Mouse (Mus musculus): ENCODE data around the gene Atrnl1. TPM values are rescaled to one million over a fixed set of nuclear protein-coding genes. Genes with fewer than 3 reads are reported as not detected.

Gene Atrnl1
- polyA plus RNA-seq, 1 experiment from 2014 or later = 0.55 TPM

DNA sequence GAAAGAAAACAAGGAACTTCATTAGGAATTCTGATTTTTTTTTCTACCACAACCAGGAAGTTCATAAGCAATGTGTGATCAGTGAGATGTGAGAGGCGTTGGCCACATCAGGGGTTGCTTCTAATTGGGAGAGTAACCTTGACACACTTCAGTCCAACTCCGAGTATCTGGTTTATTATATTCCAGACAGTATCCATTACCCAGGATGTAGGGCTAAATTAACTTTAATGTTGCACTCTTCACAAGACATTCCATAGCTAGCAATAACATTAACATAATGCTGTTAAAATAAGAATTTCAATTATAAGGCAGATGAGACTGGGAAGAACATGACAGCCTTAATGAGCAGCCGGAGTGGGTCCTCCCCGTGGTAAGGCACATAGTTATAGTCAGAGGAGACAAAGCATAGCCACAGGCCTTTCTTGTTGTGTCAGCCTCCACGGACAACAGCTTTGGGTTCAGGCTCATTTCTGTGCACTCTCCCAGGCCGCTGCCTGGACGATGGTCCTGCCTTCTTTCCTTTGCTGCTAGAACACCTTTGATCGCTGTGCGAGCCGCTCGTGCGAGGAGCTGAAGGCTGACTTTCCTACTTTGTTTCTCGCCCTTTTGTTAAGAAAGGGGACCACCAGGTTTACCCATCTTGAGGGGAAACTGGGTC is 338.6 kb downstream of the Atrnl1 start:
- H3K4me3 ChIP-seq (replicated peaks) = no peak overlapping the region
- H3K27me3 ChIP-seq = no peaks in the 10 kb centered on the region
- 0 out of 2 replicates have a peak, but pooled peaks cover 2% of the 10 kb centered on the region for H3K36me3 ChIP-seq (replicated peaks)
- H3K27ac ChIP-seq (replicated peaks) = no peak overlapping the region
- no peak for ATAC-seq (ENCODE audit: insufficient read depth)
- H3K4me2 ChIP-seq = no peak overlapping the region
- peaks cover 6% of the 10 kb centered on the region; the same call in 1 of the 2 replicates for H3K4me1 ChIP-seq (replicated peaks)
- no peak overlapping the region for H3K9ac ChIP-seq
- no peaks in the 10 kb centered on the region for H3K9me3 ChIP-seq (replicated peaks)
- WGBS (ENCODE audit: insufficient replicate concordance) = 78% methylated on average over 13 of the region's 13 CpGs

DNA sequence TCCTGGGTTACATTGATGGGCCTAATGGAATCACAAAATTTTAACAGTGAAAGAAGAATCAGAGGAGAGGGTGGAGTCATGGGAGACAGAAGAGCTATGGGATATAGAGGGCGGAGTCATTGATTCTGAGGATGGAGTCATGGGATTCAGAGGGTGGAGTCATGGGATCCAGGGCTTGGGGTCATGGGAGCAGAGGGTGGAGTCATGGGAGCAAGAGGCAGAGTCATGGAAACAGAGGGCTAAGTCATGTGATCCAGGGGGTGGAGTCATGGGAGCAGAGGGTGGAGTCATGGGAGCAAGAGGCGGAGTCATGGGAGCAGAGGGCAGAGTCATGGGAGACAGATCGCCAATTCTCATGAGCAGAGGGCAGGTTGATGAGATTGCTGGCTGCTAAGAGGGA is 343.3 kb downstream of the Atrnl1 start:
- Histone ChIP-seq H3K4me3 (replicated peaks) (no peak overlapping the region), H3K4me2 (no peak overlapping the region), H3K9ac (no peak overlapping the region), H3K27me3 (no peaks in the 10 kb centered on the region), H3K9me3 (replicated peaks) (no peaks in the 10 kb centered on the region), H3K4me1 (replicated peaks) (peaks cover 4% of the 10 kb centered on the region; the same call in 1 of the 2 replicates), H3K27ac (replicated peaks) (no peak overlapping the region), H3K36me3 (replicated peaks) (no peaks in the 10 kb centered on the region)
- WGBS (ENCODE audit: insufficient replicate concordance) = 83% methylated on average over 3 of the region's 3 CpGs
- ATAC-seq (ENCODE audit: insufficient read depth) = no peak

DNA sequence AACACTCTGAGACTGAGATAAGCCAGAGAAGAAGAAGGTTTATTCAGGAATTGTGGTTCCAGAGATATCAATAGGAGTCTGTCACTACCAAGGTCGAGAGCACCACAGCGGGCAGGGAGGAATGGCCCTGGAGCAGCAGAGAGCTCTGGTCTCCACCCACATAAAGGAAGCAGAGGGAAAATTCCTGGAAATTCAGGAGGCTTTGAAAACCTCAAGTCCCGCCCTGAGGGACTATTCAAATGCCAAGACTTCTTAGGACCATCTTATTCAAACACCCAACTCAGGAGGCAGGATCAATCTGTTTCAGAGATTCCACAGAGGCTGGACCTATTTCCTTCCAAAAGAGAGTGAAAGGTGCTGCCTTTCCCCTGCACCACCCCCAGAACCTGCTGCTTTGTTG is 345.6 kb downstream of the Atrnl1 start:
- Histone ChIP-seq H3K36me3 (replicated peaks) (no peaks in the 10 kb centered on the region), H3K9me3 (replicated peaks) (no peaks in the 10 kb centered on the region), H3K9ac (no peak overlapping the region), H3K4me2 (no peak overlapping the region), H3K27me3 (no peaks in the 10 kb centered on the region), H3K4me1 (replicated peaks) (peaks cover 4% of the 10 kb centered on the region; the same call in 1 of the 2 replicates), H3K27ac (replicated peaks) (no peak overlapping the region), H3K4me3 (replicated peaks) (no peak overlapping the region)
- no peak for ATAC-seq (ENCODE audit: insufficient read depth)
- 47% methylated on average over 3 of the region's 3 CpGs for WGBS (ENCODE audit: insufficient replicate concordance)

DNA sequence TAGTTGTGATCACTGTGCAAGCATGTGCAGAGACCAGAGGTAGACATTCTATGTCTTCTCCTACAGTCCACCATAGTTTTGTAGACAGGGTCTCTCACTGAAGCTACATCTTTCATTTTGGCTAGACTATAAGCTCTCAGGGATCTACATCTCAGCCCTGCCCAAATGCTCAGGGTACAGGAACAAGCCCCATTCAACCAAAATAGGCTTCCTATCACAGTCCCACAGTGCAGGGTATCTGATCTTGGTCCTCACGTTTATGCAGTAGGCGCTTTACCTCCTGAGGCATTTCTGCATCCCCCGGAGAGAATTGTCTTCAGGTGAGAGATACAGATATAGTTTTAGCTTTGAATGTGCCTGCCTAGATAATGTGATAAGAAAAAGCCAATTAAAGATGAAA is 346.5 kb downstream of the Atrnl1 start:
- H3K9me3 ChIP-seq (replicated peaks) = no peaks in the 10 kb centered on the region
- no peak overlapping the region for H3K4me2 ChIP-seq
- no peak overlapping the region for H3K4me3 ChIP-seq (replicated peaks)
- H3K27me3 ChIP-seq = no peaks in the 10 kb centered on the region
- no peak overlapping the region for H3K9ac ChIP-seq
- H3K27ac ChIP-seq (replicated peaks) = no peak overlapping the region
- peaks cover 4% of the 10 kb centered on the region; the same call in 1 of the 2 replicates for H3K4me1 ChIP-seq (replicated peaks)
- 50% methylated on average over 3 of the region's 3 CpGs for WGBS (ENCODE audit: insufficient replicate concordance)
- no peaks in the 10 kb centered on the region for H3K36me3 ChIP-seq (replicated peaks)
- ATAC-seq (ENCODE audit: insufficient read depth) = no peak

DNA sequence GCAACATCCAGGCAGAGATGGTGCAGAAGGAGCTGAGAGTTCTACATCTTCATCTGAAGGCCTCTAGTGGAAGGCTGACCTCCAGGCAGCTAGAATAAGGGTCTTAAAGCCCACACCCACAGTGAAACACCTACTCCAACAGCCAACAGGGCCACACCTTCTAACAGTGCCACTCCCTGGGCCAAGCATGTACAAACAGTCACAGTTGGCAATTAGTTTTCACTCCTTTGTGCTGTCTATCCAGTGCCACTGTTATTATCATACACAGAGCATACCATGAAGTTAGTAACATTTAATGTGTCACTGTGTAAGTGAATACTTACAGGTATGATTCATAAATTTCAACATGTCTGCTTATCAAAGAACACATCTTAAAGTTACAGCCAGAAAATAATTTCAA is 347.3 kb downstream of the Atrnl1 start:
- no peak for ATAC-seq (ENCODE audit: insufficient read depth)
- no peak overlapping the region for H3K4me3 ChIP-seq (replicated peaks)

DNA sequence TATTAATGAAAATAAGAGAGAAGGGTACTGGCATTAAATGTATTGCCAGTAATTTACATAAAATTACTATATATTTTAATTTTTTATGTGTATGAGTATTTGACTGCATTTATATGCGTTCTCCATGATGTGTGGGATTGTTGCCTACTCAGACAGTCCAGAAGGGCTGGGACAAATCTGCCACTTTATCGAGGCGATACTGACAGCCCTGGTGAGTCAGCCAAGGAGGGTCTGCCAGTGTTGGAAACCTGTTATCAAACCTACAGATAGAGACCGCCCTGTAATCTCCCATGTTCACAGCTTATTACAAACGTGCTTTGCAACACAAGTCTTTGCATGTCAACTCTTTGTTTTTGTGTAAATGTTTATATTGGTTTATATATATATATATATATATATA is 347.9 kb downstream of the Atrnl1 start:
- WGBS (ENCODE audit: insufficient replicate concordance) = 39% methylated on average over 5 of the region's 5 CpGs

More for the DNA sequence above, 347.3 kb downstream of the Atrnl1 start:
- Histone ChIP-seq H3K9ac (no peak overlapping the region), H3K4me2 (no peak overlapping the region), H3K27me3 (no peaks in the 10 kb centered on the region), H3K4me1 (replicated peaks) (peaks cover 4% of the 10 kb centered on the region; the same call in 1 of the 2 replicates), H3K9me3 (replicated peaks) (no peaks in the 10 kb centered on the region), H3K27ac (replicated peaks) (no peak overlapping the region), H3K36me3 (replicated peaks) (no peaks in the 10 kb centered on the region)

DNA sequence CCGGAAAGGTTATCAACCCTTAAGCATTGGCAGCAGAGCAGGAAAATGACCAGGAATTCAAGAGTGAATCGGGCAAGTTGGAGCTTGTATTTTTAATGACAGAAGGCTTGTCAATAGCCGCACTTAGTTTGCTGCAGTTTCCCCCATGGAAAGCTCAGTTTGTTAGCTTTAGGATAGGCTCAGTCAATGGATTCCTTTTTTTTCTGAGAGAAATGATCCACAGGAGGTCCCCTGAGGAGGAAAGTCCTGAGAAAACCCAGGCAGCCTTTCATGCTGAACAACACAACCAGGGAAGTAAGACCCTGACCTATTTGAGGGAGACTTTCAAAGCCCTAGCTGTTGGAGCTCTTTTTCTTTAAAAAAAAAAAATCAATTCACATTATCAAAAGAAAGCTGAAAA is 350.5 kb downstream of the Atrnl1 start:
- no peak overlapping the region for H3K27ac ChIP-seq (replicated peaks)
- no peak for ATAC-seq (ENCODE audit: insufficient read depth)
- 78% methylated on average over 3 of the region's 3 CpGs for whole genome bisulfite sequencing (ENCODE audit: insufficient replicate concordance)

More for the DNA sequence above, 347.9 kb downstream of the Atrnl1 start:
- Histone ChIP-seq H3K27ac (replicated peaks) (no peak overlapping the region), H3K4me3 (replicated peaks) (no peak overlapping the region), H3K9ac (no peak overlapping the region), H3K9me3 (replicated peaks) (no peaks in the 10 kb centered on the region), H3K36me3 (replicated peaks) (no peaks in the 10 kb centered on the region), H3K4me1 (replicated peaks) (peaks cover 4% of the 10 kb centered on the region; the same call in 1 of the 2 replicates), H3K27me3 (no peaks in the 10 kb centered on the region), H3K4me2 (no peak overlapping the region)
- peak; percentile 57; the same call in 1 of the 2 replicates for ATAC-seq (ENCODE audit: insufficient read depth)

DNA sequence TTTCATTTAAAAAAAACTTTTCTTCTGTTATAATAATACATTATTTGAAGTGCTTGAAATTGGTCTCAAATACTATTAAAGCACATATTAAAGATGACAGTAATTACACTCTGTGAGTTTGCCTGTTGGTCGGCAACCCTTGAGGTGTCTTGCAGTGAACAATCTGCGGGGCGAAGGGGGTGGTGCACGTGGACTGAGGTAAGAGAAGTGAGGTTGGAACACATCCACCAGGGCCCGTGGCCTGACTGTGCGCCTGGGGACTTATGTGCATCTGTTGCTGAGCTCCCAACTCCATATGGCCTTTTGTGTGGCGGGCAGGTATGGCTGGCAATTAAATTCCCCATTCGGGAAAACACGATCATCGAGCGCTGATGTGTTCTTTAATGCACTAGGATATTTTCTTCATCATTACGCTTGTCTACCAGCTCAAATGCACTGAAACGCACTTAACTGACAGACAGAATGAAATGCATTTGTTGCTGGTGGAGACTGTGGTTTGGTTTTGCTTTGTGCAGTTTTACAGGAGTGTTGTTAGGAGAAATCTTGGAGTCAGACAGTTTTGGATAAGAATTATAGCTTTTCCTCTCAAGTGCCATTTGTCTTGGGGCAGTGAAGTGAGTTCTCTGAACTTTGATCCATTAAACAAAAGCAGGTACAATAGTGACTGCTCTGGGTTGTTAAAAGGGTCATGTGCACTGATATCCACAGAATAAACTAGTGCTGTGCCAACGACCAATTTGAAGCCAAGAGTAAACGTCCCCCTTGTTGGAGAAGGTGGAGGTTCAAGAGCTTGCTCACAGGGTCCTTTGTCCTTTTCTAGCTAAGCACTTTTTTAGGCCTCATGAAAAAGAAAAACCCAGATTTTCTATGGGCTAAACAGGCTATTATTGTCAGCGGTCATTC is 351.2 kb downstream of the Atrnl1 start:
- Histone ChIP-seq H3K4me3 (replicated peaks) (no peak overlapping the region), H3K4me1 (replicated peaks) (peaks cover 4% of the 10 kb centered on the region; the same call in 1 of the 2 replicates), H3K36me3 (replicated peaks) (no peaks in the 10 kb centered on the region), H3K4me2 (no peak overlapping the region), H3K9me3 (replicated peaks) (no peaks in the 10 kb centered on the region), H3K27me3 (no peaks in the 10 kb centered on the region), H3K9ac (no peak overlapping the region), H3K27ac (replicated peaks) (no peak overlapping the region)
- no peak for ATAC-seq (ENCODE audit: insufficient read depth)
- 77% methylated on average over 16 of the region's 16 CpGs for WGBS (ENCODE audit: insufficient replicate concordance)

More for the DNA sequence above, 350.5 kb downstream of the Atrnl1 start:
- H3K4me1 ChIP-seq (replicated peaks) = peaks cover 4% of the 10 kb centered on the region; the same call in 1 of the 2 replicates
- H3K27me3 ChIP-seq = no peaks in the 10 kb centered on the region
- H3K4me3 ChIP-seq (replicated peaks) = no peak overlapping the region
- no peak overlapping the region for H3K9ac ChIP-seq
- H3K36me3 ChIP-seq (replicated peaks) = no peaks in the 10 kb centered on the region
- H3K9me3 ChIP-seq (replicated peaks) = no peaks in the 10 kb centered on the region
- no peak overlapping the region for H3K4me2 ChIP-seq

DNA sequence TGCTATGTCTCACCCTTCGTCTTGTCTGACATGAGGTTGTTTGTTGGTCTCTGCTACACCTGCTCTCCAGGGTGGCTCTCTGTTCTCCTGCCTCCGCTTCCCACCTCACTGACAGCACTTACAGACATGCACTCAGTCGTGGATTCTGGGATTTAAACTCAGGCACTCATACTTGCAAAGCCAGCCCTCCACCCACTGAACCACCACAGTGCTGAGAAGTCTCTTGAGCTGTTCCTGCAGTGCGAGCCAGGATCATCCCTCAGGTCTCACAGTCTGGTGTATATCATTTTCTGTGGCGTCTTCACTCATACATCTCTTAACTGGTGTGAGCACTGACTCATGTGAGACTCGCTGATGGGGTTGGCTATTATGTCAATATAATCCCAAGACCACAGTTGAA is 353.0 kb downstream of the Atrnl1 start:
- WGBS (ENCODE audit: insufficient replicate concordance) = 63% methylated on average over 6 of the region's 6 CpGs
- H3K27ac ChIP-seq (replicated peaks) = no peak overlapping the region
- H3K4me3 ChIP-seq (replicated peaks) = no peak overlapping the region
- no peaks in the 10 kb centered on the region for H3K27me3 ChIP-seq
- no peaks in the 10 kb centered on the region for H3K9me3 ChIP-seq (replicated peaks)
- no peaks in the 10 kb centered on the region for H3K36me3 ChIP-seq (replicated peaks)
- no peak overlapping the region for H3K9ac ChIP-seq
- H3K4me2 ChIP-seq = no peak overlapping the region
- H3K4me1 ChIP-seq (replicated peaks) = no peaks in the 10 kb centered on the region
- ATAC-seq (ENCODE audit: insufficient read depth) = no peak

DNA sequence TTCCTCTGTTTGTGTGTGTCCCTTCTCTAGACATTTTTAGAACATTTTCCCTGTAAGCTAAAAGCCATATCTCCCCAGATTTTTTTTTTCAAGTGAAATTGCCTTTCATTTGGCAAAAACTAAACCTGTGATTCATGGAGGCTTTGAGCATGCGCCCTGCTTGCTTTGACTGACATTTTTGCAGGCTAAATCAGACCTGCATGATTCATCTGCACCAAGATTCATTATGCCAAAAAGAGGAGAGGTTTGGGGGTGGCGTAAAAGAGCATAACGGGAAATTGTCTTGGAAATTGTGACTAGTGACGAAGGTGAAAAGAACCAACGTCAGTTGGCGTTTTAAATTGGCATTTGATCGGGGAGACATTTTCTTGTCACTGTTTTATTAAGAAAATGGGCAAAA is 358.9 kb downstream of the Atrnl1 start:
- Histone ChIP-seq H3K4me1 (replicated peaks) (no peaks in the 10 kb centered on the region), H3K27ac (replicated peaks) (no peak overlapping the region), H3K9ac (no peak overlapping the region), H3K36me3 (replicated peaks) (no peaks in the 10 kb centered on the region), H3K9me3 (replicated peaks) (no peaks in the 10 kb centered on the region), H3K4me2 (no peak overlapping the region), H3K27me3 (no peaks in the 10 kb centered on the region), H3K4me3 (replicated peaks) (no peak overlapping the region)
- WGBS (ENCODE audit: insufficient replicate concordance) = 77% methylated on average over 7 of the region's 7 CpGs
- ATAC-seq (ENCODE audit: insufficient read depth) = no peak

DNA sequence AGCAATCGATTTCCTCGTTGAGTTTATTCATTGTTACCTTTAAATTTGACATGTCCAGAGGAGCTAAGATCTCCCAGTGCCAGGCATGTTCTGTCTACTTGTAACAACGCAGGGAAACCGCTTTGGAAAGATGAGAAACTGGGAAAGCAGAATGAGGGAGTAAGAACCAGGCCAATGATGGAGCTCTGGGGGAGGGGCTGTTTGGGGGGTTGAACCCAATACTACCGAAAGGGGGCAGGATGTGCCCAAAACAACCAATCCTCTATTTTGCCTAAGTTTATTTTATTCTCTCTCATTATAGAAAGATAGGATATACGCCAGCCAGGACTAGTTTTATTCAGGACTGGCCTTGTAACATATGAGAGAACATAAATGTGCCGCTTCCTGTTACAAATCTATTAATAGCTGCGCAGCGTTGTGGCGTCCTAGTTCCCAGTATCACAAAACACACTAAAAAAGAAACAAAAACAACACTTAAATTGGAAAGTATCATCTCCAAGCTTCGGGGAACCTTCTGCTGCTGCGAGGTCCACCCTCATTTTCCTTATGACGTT is 359.6 kb downstream of the Atrnl1 start:
- H3K4me3 ChIP-seq (replicated peaks) = no peak overlapping the region
- H3K9me3 ChIP-seq (replicated peaks) = no peaks in the 10 kb centered on the region
- no peak overlapping the region for H3K4me2 ChIP-seq
- H3K9ac ChIP-seq = no peak overlapping the region
- no peak overlapping the region for H3K27ac ChIP-seq (replicated peaks)
- no peaks in the 10 kb centered on the region for H3K27me3 ChIP-seq
- no peak for ATAC-seq (ENCODE audit: insufficient read depth)
- H3K36me3 ChIP-seq (replicated peaks) = no peaks in the 10 kb centered on the region
- 67% methylated on average over 13 of the region's 13 CpGs for WGBS (ENCODE audit: insufficient replicate concordance)
- no peaks in the 10 kb centered on the region for H3K4me1 ChIP-seq (replicated peaks)
